Mouse (Mus musculus): ENCODE measurements around the gene Lhfpl2. TPM values are rescaled to one million over a fixed set of nuclear protein-coding genes. Genes with fewer than 3 reads are reported as not detected.

The Lhfpl2 gene
- polyA plus RNA-seq, 1 experiment from 2014 or later, result 69.4 TPM

- Histone ChIP-seq H3K27ac (no peak overlapping the region), H3K36me3 (peaks cover 15% of the 10 kb centered on the region), H3K4me2 (replicated peaks) (no peak overlapping the region), H3K27me3 (no peaks in the 10 kb centered on the region), H3K9ac (no peak overlapping the region), H3K9me3 (no peaks in the 10 kb centered on the region), H3K4me1 (peaks cover 26% of the 10 kb centered on the region), H3K4me3 (no peak overlapping the region)
- no peak for ATAC-seq (ENCODE audit: insufficient number of reproducible peaks, insufficient read depth, low FRiP score, low TSS enrichment)
- 91% methylated on average over 12 of the region's 12 CpGs for WGBS
Observed at GRCm38 (mm10) chr13:94086090-94086808, 28.7 kb downstream of the Lhfpl2 start.

- Histone ChIP-seq H3K9me3 (no peaks in the 10 kb centered on the region), H3K27me3 (no peaks in the 10 kb centered on the region), H3K4me2 (replicated peaks) (no peak overlapping the region), H3K9ac (no peak overlapping the region), H3K4me3 (no peak overlapping the region), H3K36me3 (peaks cover 15% of the 10 kb centered on the region), H3K27ac (no peak overlapping the region), H3K4me1 (peaks cover 32% of the 10 kb centered on the region)
- ATAC-seq (ENCODE audit: insufficient number of reproducible peaks, insufficient read depth, low FRiP score, low TSS enrichment), result no peak
- WGBS, result 82% methylated on average over 9 of the region's 9 CpGs
Observed at GRCm38 (mm10) chr13:94087061-94087460, 29.5 kb downstream of the Lhfpl2 start.

- no peak overlapping the region for H3K9ac ChIP-seq
- no peaks in the 10 kb centered on the region for H3K27me3 ChIP-seq
- H3K4me1 ChIP-seq, result peaks cover 31% of the 10 kb centered on the region
- no peak for ATAC-seq (ENCODE audit: insufficient number of reproducible peaks, insufficient read depth, low FRiP score, low TSS enrichment)
- H3K36me3 ChIP-seq, result peaks cover 15% of the 10 kb centered on the region
- H3K4me2 ChIP-seq (replicated peaks), result no peak overlapping the region
- WGBS, result 69% methylated on average over 9 of the region's 9 CpGs
- no peak overlapping the region for H3K4me3 ChIP-seq
- no peak overlapping the region for H3K27ac ChIP-seq
- no peaks in the 10 kb centered on the region for H3K9me3 ChIP-seq
Observed at GRCm38 (mm10) chr13:94088788-94089187, 31.2 kb downstream of the Lhfpl2 start.

- WGBS, result 36% methylated on average over 9 of the region's 9 CpGs
- Histone ChIP-seq H3K9ac (no peak overlapping the region), H3K4me1 (peaks cover 31% of the 10 kb centered on the region), H3K27ac (no peak overlapping the region), H3K36me3 (peaks cover 13% of the 10 kb centered on the region), H3K4me3 (no peak overlapping the region), H3K4me2 (replicated peaks) (no peak overlapping the region), H3K9me3 (no peaks in the 10 kb centered on the region), H3K27me3 (no peaks in the 10 kb centered on the region)
- ATAC-seq (ENCODE audit: insufficient number of reproducible peaks, insufficient read depth, low FRiP score, low TSS enrichment), result no peak
Observed at GRCm38 (mm10) chr13:94089286-94089685, 31.7 kb downstream of the Lhfpl2 start.

- H3K36me3 ChIP-seq, result 0 out of 2 replicates have a peak, but pooled peaks cover 4% of the 10 kb centered on the region
- peaks cover 28% of the 10 kb centered on the region for H3K4me1 ChIP-seq
- H3K9me3 ChIP-seq, result no peaks in the 10 kb centered on the region
- H3K4me2 ChIP-seq (replicated peaks), result no peak overlapping the region
- no peak for ATAC-seq (ENCODE audit: insufficient number of reproducible peaks, insufficient read depth, low FRiP score, low TSS enrichment)
- H3K4me3 ChIP-seq, result no peak overlapping the region
- H3K9ac ChIP-seq, result no peak overlapping the region
- no peaks in the 10 kb centered on the region for H3K27me3 ChIP-seq
- no peak overlapping the region for H3K27ac ChIP-seq
- WGBS, result 43% methylated on average over 2 of the region's 2 CpGs
Observed at GRCm38 (mm10) chr13:94091366-94091765, 33.8 kb downstream of the Lhfpl2 start.

GRCm38 (mm10) chr13:94094176-94094575, 36.6 kb downstream of the Lhfpl2 start:
- Histone ChIP-seq H3K4me1 (peaks cover 35% of the 10 kb centered on the region), H3K9me3 (no peaks in the 10 kb centered on the region), H3K36me3 (0 out of 2 replicates have a peak, but pooled peaks cover 3% of the 10 kb centered on the region), H3K4me2 (replicated peaks) (no peak overlapping the region), H3K9ac (no peak overlapping the region), H3K27ac (no peak overlapping the region), H3K27me3 (no peaks in the 10 kb centered on the region), H3K4me3 (no peak overlapping the region)
- ATAC-seq (ENCODE audit: insufficient number of reproducible peaks, insufficient read depth, low FRiP score, low TSS enrichment), result no peak
- WGBS, result 75% methylated on average over 4 of the region's 4 CpGs

- Histone ChIP-seq H3K9ac (no peak overlapping the region), H3K27ac (no peak overlapping the region), H3K36me3 (0 out of 2 replicates have a peak, but pooled peaks cover 3% of the 10 kb centered on the region), H3K9me3 (no peaks in the 10 kb centered on the region), H3K4me1 (peaks cover 38% of the 10 kb centered on the region), H3K4me2 (replicated peaks) (no peak overlapping the region), H3K4me3 (no peak overlapping the region), H3K27me3 (no peaks in the 10 kb centered on the region)
- no peak for ATAC-seq (ENCODE audit: insufficient number of reproducible peaks, insufficient read depth, low FRiP score, low TSS enrichment)
- 86% methylated on average over 3 of the region's 3 CpGs for WGBS
Observed at GRCm38 (mm10) chr13:94094625-94095024, 37.0 kb downstream of the Lhfpl2 start.

- Histone ChIP-seq H3K27me3 (no peaks in the 10 kb centered on the region), H3K4me1 (peaks cover 44% of the 10 kb centered on the region), H3K4me2 (replicated peaks) (no peak overlapping the region), H3K9ac (no peak overlapping the region), H3K36me3 (0 out of 2 replicates have a peak, but pooled peaks cover 3% of the 10 kb centered on the region), H3K4me3 (no peak overlapping the region), H3K9me3 (no peaks in the 10 kb centered on the region), H3K27ac (no peak overlapping the region)
- ATAC-seq (ENCODE audit: insufficient number of reproducible peaks, insufficient read depth, low FRiP score, low TSS enrichment), result no peak
Observed at GRCm38 (mm10) chr13:94095202-94095601, 37.6 kb downstream of the Lhfpl2 start.

GRCm38 (mm10) chr13:94097667-94098066, 40.1 kb downstream of the Lhfpl2 start:
- no peak overlapping the region for H3K9ac ChIP-seq
- H3K27me3 ChIP-seq, result no peaks in the 10 kb centered on the region
- WGBS, result 57% methylated on average over 2 of the region's 2 CpGs
- no peak overlapping the region for H3K4me3 ChIP-seq
- ATAC-seq (ENCODE audit: insufficient number of reproducible peaks, insufficient read depth, low FRiP score, low TSS enrichment), result no peak
- H3K36me3 ChIP-seq, result 0 out of 2 replicates have a peak, but pooled peaks cover 3% of the 10 kb centered on the region
- H3K27ac ChIP-seq, result no peak overlapping the region
- no peak overlapping the region for H3K4me2 ChIP-seq (replicated peaks)
- H3K9me3 ChIP-seq, result no peaks in the 10 kb centered on the region
- peaks cover 40% of the 10 kb centered on the region for H3K4me1 ChIP-seq

GRCm38 (mm10) chr13:94098369-94099084, 40.9 kb downstream of the Lhfpl2 start:
- H3K9me3 ChIP-seq, result no peaks in the 10 kb centered on the region
- H3K4me3 ChIP-seq, result no peak overlapping the region
- H3K27me3 ChIP-seq, result no peaks in the 10 kb centered on the region
- H3K9ac ChIP-seq, result no peak overlapping the region
- no peak overlapping the region for H3K4me2 ChIP-seq (replicated peaks)
- H3K27ac ChIP-seq, result no peak overlapping the region
- WGBS, result 71% methylated on average over 16 of the region's 16 CpGs
- peaks cover 39% of the 10 kb centered on the region for H3K4me1 ChIP-seq
- no peak for ATAC-seq (ENCODE audit: insufficient number of reproducible peaks, insufficient read depth, low FRiP score, low TSS enrichment)
- 0 out of 2 replicates have a peak, but pooled peaks cover 3% of the 10 kb centered on the region for H3K36me3 ChIP-seq

- Histone ChIP-seq H3K9me3 (no peaks in the 10 kb centered on the region), H3K4me3 (no peak overlapping the region), H3K36me3 (0 out of 2 replicates have a peak, but pooled peaks cover 3% of the 10 kb centered on the region), H3K27ac (no peak overlapping the region), H3K9ac (no peak overlapping the region), H3K4me1 (peaks cover 39% of the 10 kb centered on the region), H3K27me3 (no peaks in the 10 kb centered on the region), H3K4me2 (replicated peaks) (no peak overlapping the region)
- ATAC-seq (ENCODE audit: insufficient number of reproducible peaks, insufficient read depth, low FRiP score, low TSS enrichment), result no peak
- WGBS, result 80% methylated on average over 10 of the region's 10 CpGs
Observed at GRCm38 (mm10) chr13:94099087-94099486, 41.5 kb downstream of the Lhfpl2 start.

GRCm38 (mm10) chr13:94100361-94100760, 42.8 kb downstream of the Lhfpl2 start:
- 61% methylated on average over 3 of the region's 3 CpGs for WGBS
- Histone ChIP-seq H3K9me3 (no peaks in the 10 kb centered on the region), H3K27ac (no peak overlapping the region)

More at GRCm38 (mm10) chr13:94100361-94100760, 42.8 kb downstream of the Lhfpl2 start:
- Histone ChIP-seq H3K36me3 (0 out of 2 replicates have a peak, but pooled peaks cover 3% of the 10 kb centered on the region), H3K27me3 (no peaks in the 10 kb centered on the region), H3K9ac (no peak overlapping the region), H3K4me3 (no peak overlapping the region), H3K4me1 (peaks cover 45% of the 10 kb centered on the region), H3K4me2 (replicated peaks) (no peak overlapping the region)
- no peak for ATAC-seq (ENCODE audit: insufficient number of reproducible peaks, insufficient read depth, low FRiP score, low TSS enrichment)

Measured in embryonic facial prominence, embryonic 12.5 days (tissue).